Mouse (Mus musculus): Measurements from ENCODE around the gene Dpyd. TPM values are rescaled to one million over a fixed set of nuclear protein-coding genes. Genes with fewer than 3 reads are reported as not detected.

Dpyd gene
- total RNA-seq, 2 experiments from 2014 or later: 1.3 to 2.4 TPM

- intact Hi-C loops (cut with DNase I): no loop called here
- no peak overlapping the region for H3K27ac ChIP-seq
- no peak overlapping the region for H3K4me3 ChIP-seq
Measured at GRCm38 (mm10) chr3:118601689-118602640, 40.0 kb downstream of the Dpyd start.

DNA sequence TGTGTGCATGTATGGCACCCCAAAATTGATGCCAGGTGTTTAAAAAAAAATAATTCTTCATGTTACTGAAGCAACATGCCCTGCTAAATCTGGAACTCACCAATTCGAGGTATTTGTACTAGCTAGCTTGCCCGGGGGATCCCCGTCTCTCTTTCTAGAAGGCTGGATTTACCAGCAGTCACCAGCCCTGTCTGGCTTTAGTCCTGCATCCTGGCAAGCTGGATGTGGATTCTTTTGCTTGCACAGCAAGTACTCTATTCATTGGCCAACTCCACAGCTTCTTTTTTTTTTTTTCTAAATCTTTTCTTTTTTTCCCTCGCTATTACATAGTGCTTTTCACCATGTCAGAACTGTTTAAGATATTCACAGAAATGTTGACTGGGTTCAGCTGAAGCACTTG is 46.8 kb downstream of the Dpyd start:
- TF ChIP-seq CTCF (IDR thresholded peaks at IDR 0.05): no peak
- DNase-seq: peak; percentile 17
- Histone ChIP-seq H3K4me3 (no peak overlapping the region), H3K27ac (no peak overlapping the region)
- intact Hi-C loops (cut with DNase I): no loop called here

More at GRCm38 (mm10) chr3:118601689-118602640, 40.0 kb downstream of the Dpyd start:
- DNase-seq: no peak
- TF ChIP-seq CTCF (IDR thresholded peaks at IDR 0.05): no peak

DNA sequence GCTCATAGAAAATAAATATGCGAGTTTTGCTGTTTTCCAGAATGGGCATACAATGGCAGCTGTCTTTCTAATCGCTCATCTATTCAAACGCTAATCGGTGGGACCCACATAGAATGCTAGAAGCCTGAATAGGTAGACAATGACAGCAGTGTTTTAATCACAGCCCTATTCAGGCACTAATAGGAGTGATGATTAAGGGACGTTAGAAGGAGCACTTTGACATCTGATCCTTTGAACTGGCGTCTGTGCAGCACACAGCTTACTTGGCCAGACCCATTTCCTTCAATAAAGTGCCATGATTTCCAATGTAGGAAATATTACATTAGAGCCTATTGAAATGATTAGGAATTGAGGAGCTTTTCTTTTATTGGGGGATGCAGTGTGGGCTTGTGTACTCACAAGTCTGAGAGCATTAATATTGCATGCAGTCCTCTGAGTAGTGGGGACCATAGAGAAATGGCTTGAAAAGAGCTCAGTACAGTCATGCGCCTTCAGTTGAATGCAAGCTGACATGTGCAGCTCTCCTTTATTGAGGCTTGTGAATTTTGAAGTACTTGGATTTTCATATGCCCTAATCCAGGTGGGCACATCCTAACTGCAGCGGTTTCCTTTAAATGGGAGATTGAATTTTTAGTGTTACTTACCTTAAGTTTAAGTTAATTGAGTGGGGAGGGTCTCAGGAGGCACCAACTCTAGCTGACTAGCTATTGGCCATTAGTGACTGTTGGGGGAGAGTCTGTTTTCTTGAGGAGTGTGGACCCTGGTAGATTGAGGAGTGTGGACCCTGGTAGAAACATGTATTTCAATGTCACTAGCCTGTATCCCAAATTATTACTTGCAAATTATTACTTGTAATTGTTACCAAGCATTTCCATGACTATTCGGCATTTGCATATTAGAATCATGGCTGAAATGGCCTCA is 64.8 kb downstream of the Dpyd start:
- Histone ChIP-seq H3K4me3 (no peak overlapping the region), H3K27ac (no peak overlapping the region)
- DNase-seq: no peak
- no peak for TF ChIP-seq CTCF (IDR thresholded peaks at IDR 0.05)
- intact Hi-C loops (cut with DNase I): no loop called here

DNA sequence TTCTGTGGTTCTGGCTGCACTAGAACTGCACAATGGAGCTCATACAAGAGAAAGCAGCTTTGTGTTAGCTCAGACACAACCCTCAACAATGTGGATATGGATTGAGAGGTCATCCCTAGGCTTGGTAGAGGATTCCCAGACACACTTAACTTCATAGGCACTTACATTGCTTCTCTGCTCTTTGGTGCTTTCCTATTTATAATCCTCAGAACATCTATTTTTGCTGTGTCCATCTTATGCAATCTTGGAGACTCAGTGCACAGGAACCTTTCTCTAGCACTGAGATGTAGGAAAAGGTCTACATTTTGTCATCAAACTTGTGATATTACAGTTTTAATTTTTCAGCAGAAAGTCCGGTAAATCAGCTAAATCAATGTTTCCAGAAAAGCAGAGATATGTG is 67.8 kb downstream of the Dpyd start:
- no peak for DNase-seq
- intact Hi-C loops (cut with DNase I): no loop called here
- no peak for TF ChIP-seq CTCF (IDR thresholded peaks at IDR 0.05)
- Histone ChIP-seq H3K27ac (no peak overlapping the region), H3K4me3 (no peak overlapping the region)

DNA sequence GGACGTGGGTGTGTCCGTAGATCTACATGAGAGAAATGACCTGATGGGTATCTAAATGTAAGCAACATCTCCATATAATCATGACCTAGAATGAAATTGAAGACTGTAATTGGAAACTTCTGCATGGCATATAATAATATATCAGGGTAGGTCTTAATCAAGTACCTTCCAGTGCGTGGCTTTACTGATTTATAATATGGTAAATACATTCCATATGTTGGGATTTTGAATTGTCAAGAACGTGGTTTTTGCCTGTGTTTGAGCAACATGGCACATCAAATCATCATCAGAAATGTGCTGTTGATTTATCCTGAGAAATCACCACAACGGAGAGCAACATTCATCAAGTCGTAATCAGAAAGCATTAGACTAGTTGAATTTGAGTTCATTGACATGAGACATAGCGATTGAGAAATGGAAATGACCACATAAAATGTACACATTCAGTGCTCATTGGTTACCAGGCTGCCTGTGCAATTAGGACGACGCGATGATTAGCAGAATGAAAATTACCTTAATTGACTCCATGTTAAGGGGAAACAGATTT is 84.2 kb downstream of the Dpyd start:
- no peak for TF ChIP-seq CTCF (IDR thresholded peaks at IDR 0.05)
- DNase-seq: no peak
- Histone ChIP-seq H3K4me3 (no peak overlapping the region), H3K27ac (no peak overlapping the region)
- intact Hi-C loops (cut with DNase I): no loop called here

DNA sequence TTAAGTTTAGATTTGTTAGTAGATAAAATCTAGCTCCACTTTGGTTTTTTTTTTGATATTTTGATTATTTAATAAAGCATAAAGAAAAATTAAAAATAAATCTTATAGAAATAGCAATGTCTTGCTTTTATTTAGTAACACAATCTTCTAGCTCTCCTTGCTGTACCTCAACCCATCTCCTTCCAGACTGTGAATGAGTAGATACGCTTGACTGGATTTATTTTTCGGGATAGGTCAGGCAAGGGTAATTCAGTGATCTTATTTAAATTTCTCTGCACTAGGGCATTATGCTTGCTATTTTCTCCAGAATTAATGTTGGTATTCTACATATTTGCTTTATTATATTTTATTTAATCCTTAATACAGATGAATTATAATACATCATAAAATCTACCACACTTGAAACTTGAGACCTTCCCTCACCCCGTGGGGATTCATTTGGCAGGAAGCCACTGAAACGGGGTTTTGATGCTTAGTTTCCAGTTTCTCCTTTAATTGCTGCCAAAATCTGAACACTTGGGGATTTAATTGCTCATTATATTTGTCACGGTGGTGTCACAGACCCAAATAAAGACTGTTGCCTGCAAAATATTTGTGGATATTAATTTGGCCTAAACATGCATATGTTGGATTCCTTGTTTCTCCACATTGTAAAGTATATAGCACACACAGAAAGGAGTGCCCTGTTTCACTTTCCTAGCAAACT is 102.2 kb downstream of the Dpyd start:
- DNase-seq: peak; percentile 19
- intact Hi-C loops (cut with DNase I): no loop called here

GRCm38 (mm10) chr3:118674121-118674745 is 112.3 kb downstream of the Dpyd start:
- DNase-seq: no peak
- no peak overlapping the region for H3K4me3 ChIP-seq
- no peak overlapping the region for H3K27ac ChIP-seq
- no peak for TF ChIP-seq CTCF (IDR thresholded peaks at IDR 0.05)
- intact Hi-C loops (cut with DNase I): no loop called here

More for the DNA sequence above, 102.2 kb downstream of the Dpyd start:
- no peak for TF ChIP-seq CTCF (IDR thresholded peaks at IDR 0.05)
- Histone ChIP-seq H3K27ac (no peak overlapping the region), H3K4me3 (no peak overlapping the region)

- no peak overlapping the region for H3K27ac ChIP-seq
- no peak overlapping the region for H3K4me3 ChIP-seq
- TF ChIP-seq CTCF (IDR thresholded peaks at IDR 0.05): no peak
- no peak for DNase-seq
- intact Hi-C loops (cut with DNase I): no loop called here
Measured at GRCm38 (mm10) chr3:118675441-118675840, 113.5 kb downstream of the Dpyd start.

DNA sequence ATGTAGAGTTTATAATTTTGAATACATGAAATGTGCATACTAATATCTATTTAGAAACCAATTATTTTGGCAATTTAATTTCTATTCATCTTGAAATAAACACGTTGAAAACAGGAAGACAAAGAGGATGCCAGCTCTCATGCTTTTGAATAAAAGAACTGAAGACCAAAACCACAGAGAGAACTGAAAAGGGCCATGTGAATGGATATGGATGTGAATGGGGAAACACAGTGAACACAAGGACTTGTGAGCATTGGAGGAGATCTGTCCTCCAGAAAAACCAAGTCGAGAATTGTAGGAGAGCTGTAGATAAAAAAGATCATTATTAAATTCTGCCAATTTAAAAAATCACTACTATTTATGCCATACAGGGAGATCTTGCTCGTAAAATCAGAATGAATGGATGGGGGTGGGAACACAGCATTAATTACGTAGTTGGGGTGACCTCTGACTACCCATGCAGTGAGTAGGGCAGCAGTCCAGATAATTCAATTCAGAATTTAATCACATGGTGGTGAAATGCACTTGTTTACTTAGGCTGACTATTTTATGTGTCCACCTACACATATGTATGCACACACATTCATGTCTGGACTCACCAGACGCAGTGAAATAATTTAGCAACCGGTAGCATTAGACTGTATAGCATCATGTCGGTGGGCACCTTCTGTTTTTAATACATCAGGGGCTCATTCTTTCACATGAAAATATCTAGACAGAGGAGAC is 114.3 kb downstream of the Dpyd start:
- TF ChIP-seq CTCF (IDR thresholded peaks at IDR 0.05): no peak
- intact Hi-C loops (cut with DNase I): no loop called here
- Histone ChIP-seq H3K27ac (no peak overlapping the region), H3K4me3 (no peak overlapping the region)
- DNase-seq: no peak

- no peak for DNase-seq
- intact Hi-C loops (cut with DNase I): no loop called here
- Histone ChIP-seq H3K4me3 (no peak overlapping the region), H3K27ac (no peak overlapping the region)
- TF ChIP-seq CTCF (IDR thresholded peaks at IDR 0.05): peak; percentile 29; the same call in 1 of the 2 replicates
Measured at GRCm38 (mm10) chr3:118680803-118681202, 118.9 kb downstream of the Dpyd start.

DNA sequence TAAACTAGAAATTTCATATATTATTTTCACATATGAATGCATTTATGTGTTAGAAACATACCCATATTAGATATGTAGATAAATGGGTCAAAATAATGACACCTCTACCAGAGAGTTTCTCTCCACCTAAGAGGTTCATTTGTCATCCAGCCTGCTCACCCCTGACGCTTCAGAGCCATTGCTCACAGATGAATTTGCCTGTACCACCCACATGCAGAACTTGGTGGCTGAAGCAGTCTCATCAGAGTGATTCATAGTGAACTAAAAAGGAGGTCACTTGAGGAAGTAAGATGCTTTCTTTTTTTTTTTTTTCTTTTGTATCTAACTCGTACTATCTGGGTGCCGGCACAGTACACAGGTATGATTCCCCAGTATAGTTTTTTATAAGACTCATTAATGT is 188.3 kb downstream of the Dpyd start:
- DNase-seq: no peak
- no peak for TF ChIP-seq CTCF (IDR thresholded peaks at IDR 0.05)
- H3K4me3 ChIP-seq: no peak overlapping the region
- H3K27ac ChIP-seq: no peak overlapping the region
- intact Hi-C loops (cut with DNase I): no loop called here

Data from gastrocnemius, adult 2 months (tissue).